Mouse (Mus musculus): ENCODE measurements around the gene Ylpm1. TPM values are rescaled to one million over a fixed set of nuclear protein-coding genes. Genes with fewer than 3 reads are reported as not detected.

The Ylpm1 gene
- 61.8 and 67.9 TPM in 2 replicates for total RNA-seq (2017)

DNA sequence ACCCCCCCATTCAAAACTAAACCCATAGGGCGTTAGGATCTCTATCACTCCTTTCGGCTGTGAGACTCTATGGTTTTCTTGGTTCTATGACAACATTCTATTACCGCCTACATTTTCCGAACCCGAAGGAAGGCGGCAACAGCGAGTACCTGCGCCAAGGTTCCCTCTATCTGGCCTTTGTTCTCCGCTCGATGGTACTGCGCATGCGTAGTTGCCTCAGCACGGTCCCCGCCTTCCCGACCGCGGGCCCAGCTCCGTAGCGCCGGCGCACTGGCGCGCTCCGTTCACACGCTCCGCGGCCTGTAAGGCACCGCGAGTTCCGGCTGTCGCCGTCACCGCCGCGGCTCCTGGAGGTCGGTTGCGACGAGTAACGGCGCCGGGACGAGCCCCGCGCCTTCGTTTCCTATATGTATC, at the start of gene Ylpm1:
Gene Ylpm1, plus strand, starts transcription at position 239 of the 414 bp plus-strand sequence.
- peak; percentile 98 for ATAC-seq (ENCODE audit: extremely low read depth, insufficient number of reproducible peaks, low FRiP score, poor library complexity, severe bottlenecking)

GRCm38 (mm10) chr12:84947894-84948583, 48.1 kb upstream of the Ylpm1 start:
- no peak for ATAC-seq (ENCODE audit: extremely low read depth, insufficient number of reproducible peaks, low FRiP score, poor library complexity, severe bottlenecking)

- ATAC-seq (ENCODE audit: extremely low read depth, insufficient number of reproducible peaks, low FRiP score, poor library complexity, severe bottlenecking): no peak
Measured at GRCm38 (mm10) chr12:84948584-84949285, 47.4 kb upstream of the Ylpm1 start.

DNA sequence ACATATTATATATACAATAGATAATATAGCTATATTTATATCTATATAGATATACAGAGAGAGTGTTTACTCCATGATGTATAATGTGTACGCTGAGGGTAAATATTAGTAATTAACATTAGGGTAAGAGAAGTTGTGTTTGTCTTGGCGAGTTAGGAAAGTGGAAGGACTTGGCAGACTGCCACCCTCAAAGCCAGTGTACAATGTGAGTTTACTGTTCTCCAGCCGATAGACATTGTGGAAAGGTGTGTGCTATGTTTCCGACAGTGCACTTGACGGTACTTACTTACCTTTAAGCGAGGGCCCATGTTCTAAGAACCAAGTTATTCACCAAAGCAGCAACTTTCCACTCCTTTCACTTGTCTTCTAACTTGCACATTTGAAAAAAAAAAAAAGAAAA, 45.4 kb upstream of the Ylpm1 start:
- ATAC-seq (ENCODE audit: extremely low read depth, insufficient number of reproducible peaks, low FRiP score, poor library complexity, severe bottlenecking): no peak

- ATAC-seq (ENCODE audit: extremely low read depth, insufficient number of reproducible peaks, low FRiP score, poor library complexity, severe bottlenecking): no peak
Measured at GRCm38 (mm10) chr12:84951531-84951930, 44.6 kb upstream of the Ylpm1 start.

GRCm38 (mm10) chr12:84952351-84952750, 43.8 kb upstream of the Ylpm1 start:
- no peak for ATAC-seq (ENCODE audit: extremely low read depth, insufficient number of reproducible peaks, low FRiP score, poor library complexity, severe bottlenecking)

DNA sequence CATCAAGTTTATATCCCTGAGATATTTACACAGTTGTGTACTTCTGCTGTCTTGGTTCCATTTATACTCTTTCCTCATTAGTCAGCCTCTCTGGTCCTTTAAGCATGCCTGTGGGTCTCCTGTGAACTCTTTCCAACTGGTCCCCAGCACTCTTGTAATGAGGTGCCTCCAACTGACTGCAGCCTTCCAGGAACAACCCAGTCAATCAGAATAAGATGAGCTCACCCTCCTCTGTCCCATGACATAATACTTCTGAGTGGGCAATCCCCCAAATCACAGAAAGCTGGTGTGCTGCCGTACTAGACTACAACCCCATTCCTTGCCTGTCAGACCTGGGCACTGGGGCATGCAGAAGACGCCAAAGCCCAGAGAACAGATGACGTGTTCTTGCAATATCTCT, 39.8 kb upstream of the Ylpm1 start:
- ATAC-seq (ENCODE audit: extremely low read depth, insufficient number of reproducible peaks, low FRiP score, poor library complexity, severe bottlenecking): no peak

- no peak for ATAC-seq (ENCODE audit: extremely low read depth, insufficient number of reproducible peaks, low FRiP score, poor library complexity, severe bottlenecking)
Measured at GRCm38 (mm10) chr12:84958794-84959356, 37.2 kb upstream of the Ylpm1 start.

GRCm38 (mm10) chr12:84962606-84963005, 33.5 kb upstream of the Ylpm1 start:
- no peak for ATAC-seq (ENCODE audit: extremely low read depth, insufficient number of reproducible peaks, low FRiP score, poor library complexity, severe bottlenecking)

DNA sequence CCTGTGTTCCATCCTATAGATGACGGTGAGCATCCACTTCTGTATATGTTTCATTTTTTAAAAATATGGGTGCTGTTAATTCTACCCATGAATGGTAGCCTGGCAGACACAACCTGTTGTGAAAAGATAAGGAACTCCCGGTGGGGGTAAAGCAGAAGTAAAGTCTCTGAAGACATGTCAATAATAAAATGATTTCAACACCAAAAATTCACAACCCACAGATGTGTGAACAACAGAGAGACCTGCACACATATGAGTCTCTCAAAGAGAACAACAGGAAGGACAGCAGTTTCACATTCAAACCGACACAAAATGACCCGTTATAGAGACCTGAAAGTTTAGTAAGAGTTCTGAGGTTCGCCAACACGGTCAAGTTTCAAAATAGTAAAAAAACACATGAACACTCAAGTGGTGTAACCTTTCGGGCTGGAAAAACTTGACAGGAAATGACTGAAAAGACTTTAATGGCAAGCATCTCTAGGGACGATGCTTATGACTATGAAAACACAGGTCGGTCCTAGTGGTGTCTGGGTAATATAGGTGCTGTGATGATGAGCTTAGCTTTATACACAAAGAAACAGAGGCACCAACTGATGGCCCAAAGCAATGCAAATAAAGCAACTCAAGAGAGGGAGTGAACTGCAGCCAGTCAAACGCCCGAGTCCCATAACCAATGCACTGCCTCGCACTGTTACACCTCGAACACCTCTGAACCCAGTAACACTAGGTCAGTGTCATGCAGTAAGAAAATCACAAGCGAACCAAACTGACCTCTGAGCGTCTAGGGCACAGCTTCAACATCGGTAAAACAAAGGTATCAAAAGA, 27.1 kb upstream of the Ylpm1 start:
- ATAC-seq (ENCODE audit: extremely low read depth, insufficient number of reproducible peaks, low FRiP score, poor library complexity, severe bottlenecking): no peak

DNA sequence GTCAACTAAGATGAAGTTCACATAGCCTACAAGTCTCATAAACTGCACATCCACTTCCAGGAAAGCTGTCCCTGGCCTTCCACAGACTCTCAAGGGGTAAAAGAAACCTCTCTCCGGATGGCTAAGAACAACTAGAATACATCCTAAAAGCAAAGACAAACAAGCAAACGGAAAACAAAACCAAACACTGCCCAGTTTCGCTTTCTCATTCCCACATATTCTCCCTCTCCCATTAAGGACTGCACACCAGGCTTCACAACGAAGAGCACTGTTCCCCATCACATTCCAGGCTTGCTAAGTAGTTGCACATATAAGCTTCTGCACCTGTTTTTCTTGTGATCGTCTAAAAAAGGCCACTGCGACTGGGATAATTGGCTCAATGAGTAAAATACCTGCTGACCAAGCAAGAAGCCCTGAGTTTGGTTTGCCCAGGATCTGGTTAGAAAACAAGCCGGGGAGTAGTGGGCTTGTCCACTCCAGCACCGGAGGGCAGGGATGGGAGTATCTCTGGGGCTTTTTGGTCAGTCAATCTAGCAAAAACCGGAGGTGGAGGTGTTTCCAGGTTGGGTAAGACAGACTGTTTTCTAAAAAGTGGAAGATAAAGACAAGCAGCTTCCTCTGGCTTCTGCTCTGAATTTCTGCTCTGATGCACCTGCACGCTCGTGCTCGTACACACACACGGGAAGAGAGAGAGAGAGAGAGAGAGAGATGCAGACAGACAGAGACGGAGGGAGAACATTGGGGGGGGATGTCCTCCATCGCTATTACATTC, 26.3 kb upstream of the Ylpm1 start:
- ATAC-seq (ENCODE audit: extremely low read depth, insufficient number of reproducible peaks, low FRiP score, poor library complexity, severe bottlenecking): no peak

DNA sequence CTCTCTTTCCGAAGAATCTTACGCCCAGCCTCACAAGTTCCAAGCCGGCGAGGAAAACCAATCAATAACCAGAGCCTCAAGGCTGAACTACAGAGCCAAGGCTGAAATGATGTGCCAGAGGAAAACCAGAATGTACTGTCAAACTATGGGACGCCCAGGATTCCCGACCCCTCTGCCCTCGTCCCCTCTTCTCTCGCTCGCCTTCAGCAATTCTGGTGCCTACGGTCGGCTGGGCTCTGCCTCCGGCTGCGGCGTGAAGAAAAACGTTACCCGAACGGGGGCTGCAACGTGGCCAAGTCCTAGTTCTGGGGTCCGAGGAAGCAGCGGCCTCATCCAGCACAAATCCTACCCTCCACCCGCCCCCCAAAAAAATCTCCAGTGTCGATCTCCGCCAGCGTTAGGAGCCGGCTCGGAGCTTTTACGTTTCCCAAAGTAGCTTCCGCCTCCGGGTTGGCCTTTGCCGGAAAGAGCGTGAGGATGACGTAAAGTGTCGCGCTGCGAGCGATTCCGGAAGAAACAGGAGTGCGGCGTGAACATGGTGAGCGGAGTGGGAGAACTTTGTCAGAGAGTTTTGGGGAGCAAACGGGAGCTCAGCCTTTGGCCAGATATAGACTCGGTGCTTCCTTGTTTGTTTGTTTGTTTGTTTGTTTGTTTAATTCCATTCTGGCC, 25.6 kb upstream of the Ylpm1 start, which contains the start of the genes Fcf1 and Arel1:
Gene Fcf1, plus strand, starts transcription at position 470 of the 669 bp plus-strand sequence.
Gene Arel1, minus strand, starts transcription at position 473 of the 669 bp plus-strand sequence.
- ATAC-seq (ENCODE audit: extremely low read depth, insufficient number of reproducible peaks, low FRiP score, poor library complexity, severe bottlenecking): peak; percentile 97

- ATAC-seq (ENCODE audit: extremely low read depth, insufficient number of reproducible peaks, low FRiP score, poor library complexity, severe bottlenecking): no peak
Measured at GRCm38 (mm10) chr12:84979264-84979862, 16.8 kb upstream of the Ylpm1 start.

GRCm38 (mm10) chr12:84989456-84989855, 6.7 kb upstream of the Ylpm1 start:
- ATAC-seq (ENCODE audit: extremely low read depth, insufficient number of reproducible peaks, low FRiP score, poor library complexity, severe bottlenecking): no peak

DNA sequence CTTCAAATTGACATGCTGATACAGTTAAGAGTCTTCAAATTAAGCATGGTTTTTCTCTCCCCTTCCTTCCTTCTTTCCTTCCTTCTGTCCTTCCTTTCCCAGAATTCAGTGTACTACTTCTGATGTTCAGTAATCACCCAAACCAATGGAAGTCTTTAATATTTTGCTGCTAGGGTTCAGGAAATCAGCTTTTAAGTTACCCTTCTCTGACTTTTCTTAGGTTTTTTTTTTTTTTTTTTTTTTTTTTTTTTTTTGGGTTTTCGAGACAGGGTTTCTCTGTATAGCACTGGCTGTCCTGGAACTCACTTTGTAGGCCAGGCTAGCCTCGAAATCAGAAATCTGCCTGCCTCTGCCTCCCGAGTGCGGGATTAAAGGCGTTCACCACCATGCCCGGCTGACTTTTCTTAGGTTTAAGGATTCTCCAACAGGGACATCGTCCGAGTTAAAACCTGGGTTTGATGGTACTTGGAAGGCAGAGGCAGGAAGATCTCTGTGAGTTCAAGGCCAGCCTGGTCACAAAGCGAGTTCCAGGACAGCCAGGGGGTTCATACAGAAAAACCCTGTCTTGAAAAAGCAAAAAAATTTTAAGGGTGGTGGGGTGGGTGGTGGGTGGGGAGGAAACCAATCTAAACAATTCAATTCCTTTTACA, 884 bp upstream of the Ylpm1 start:
- no peak for ATAC-seq (ENCODE audit: extremely low read depth, insufficient number of reproducible peaks, low FRiP score, poor library complexity, severe bottlenecking)

DNA sequence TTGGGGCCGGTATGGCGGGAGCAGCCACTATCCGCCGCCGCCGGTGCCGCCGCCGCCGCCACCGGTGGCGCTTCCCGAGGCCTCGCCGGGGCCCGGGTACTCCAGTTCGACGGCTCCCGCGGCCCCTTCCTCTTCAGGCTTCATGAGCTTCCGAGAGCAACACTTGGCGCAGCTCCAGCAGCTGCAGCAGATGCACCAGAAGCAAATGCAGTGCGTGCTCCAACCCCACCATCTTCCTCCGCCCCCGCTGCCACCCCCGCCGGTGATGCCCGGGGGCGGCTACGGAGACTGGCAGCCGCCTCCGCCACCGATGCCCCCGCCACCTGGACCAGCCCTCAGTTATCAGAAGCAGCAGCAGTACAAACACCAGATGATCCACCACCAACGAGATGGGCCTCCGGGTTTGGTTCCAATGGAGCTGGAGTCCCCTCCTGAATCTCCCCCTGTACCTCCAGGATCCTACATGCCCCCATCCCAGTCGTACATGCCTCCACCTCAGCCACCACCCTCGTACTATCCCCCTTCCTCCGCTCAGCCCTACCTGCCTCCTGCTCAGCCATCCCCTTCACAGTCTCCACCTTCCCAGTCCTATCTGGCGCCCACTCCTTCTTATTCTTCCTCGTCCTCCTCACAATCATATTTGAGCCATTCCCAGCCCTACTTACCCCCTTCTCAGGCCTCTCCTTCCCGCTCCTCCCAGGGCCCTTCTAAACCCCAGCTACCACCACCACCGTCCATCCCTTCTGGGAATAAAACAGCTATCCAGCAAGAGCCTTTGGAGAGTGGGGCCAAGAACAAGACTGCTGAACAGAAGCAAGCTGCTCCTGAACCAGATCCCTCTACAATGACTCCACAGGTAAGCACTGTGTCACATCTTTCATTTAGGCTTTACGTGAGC, 629 bp downstream of the Ylpm1 start:
- 0 out of 2 replicates have a peak, but pooled peaks have one; percentile 6 for ATAC-seq (ENCODE audit: extremely low read depth, insufficient number of reproducible peaks, low FRiP score, poor library complexity, severe bottlenecking)
